Mouse (Mus musculus): ENCODE measurements around the gene Ubap1. TPM values are rescaled to one million over a fixed set of nuclear protein-coding genes. Genes with fewer than 3 reads are reported as not detected.

Gene Ubap1
- polyA plus RNA-seq, 1 experiment from 2014 or later, result 67.2 TPM

DNA sequence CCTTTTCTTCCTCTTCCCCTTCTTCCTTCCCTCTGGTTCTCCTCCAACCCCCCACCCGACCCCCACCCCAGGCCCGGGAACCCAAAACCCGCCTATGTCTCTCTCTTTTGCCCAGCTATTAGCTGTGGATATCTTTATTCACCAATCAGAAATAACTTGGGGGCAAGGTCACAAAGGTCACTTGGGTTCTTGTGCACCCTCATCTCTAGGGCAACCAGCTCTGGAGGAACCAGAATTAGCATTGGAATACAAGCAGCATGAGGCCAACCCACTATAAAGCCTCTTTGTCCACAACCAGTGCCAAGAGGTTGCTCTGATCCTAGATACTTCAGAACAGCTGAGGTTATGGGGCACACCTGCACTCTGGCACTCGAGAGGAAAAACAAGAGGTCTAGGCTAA, 19.3 kb upstream of the Ubap1 start:
- Histone ChIP-seq H3K9me3 (replicated peaks) (no peaks in the 10 kb centered on the region), H3K9ac (no peak overlapping the region), H3K4me3 (no peak overlapping the region), H3K27ac (no peak overlapping the region), H3K4me2 (no peak overlapping the region), H3K36me3 (ENCODE audit: poor library complexity, severe bottlenecking) (no peaks in the 10 kb centered on the region), H3K27me3 (no peaks in the 10 kb centered on the region), H3K4me1 (no peaks in the 10 kb centered on the region)
- ATAC-seq, result no peak
- WGBS, result 47% methylated on average over 4 of the region's 4 CpGs

GRCm38 (mm10) chr4:41331085-41331484, 17.7 kb upstream of the Ubap1 start:
- no peak for ATAC-seq
- WGBS, result 83% methylated on average over 3 of the region's 3 CpGs

DNA sequence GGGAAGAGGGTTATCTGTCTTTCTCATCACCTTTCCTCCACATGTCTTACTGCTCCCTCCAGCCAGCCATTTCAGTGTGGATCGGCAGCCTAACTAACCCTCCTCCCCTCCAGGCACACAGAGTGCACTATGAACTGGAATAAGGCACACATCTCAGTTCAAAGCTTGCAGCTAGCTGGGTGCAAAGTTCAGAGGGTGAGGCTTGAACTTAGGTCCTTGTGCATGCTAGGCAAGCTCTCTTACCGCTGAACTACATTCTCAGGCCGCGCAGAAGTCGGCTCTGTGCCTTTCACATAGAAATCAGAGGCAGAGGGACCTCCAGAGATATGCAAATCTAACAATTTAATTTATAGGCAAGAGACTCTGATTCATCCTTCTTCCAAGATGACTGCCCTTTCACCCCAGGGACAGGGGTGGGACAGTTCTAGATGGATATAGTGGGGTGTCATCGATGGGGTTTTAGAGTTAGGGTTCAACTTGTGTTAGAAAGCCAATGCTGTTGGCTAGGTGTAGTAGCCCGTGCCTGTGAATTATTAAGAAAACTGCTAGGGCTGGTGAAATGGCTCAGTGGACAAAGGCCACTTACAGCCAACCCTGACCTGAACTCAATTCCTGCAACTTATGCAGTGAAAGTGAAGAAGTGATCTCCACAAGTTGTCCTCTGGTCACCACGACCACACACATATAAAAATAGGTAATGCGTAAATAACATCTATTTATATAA, 16.9 kb upstream of the Ubap1 start:
- 91% methylated on average over 9 of the region's 9 CpGs for WGBS
- Histone ChIP-seq H3K4me2 (no peak overlapping the region), H3K4me1 (no peaks in the 10 kb centered on the region), H3K27ac (no peak overlapping the region), H3K9ac (no peak overlapping the region), H3K36me3 (ENCODE audit: poor library complexity, severe bottlenecking) (no peaks in the 10 kb centered on the region), H3K4me3 (no peak overlapping the region), H3K9me3 (replicated peaks) (no peaks in the 10 kb centered on the region), H3K27me3 (no peaks in the 10 kb centered on the region)
- no peak for ATAC-seq

More at GRCm38 (mm10) chr4:41331085-41331484, 17.7 kb upstream of the Ubap1 start:
- Histone ChIP-seq H3K36me3 (ENCODE audit: poor library complexity, severe bottlenecking) (no peaks in the 10 kb centered on the region), H3K9me3 (replicated peaks) (no peaks in the 10 kb centered on the region), H3K4me3 (no peak overlapping the region), H3K4me2 (no peak overlapping the region), H3K4me1 (no peaks in the 10 kb centered on the region), H3K9ac (no peak overlapping the region), H3K27me3 (no peaks in the 10 kb centered on the region), H3K27ac (no peak overlapping the region)

DNA sequence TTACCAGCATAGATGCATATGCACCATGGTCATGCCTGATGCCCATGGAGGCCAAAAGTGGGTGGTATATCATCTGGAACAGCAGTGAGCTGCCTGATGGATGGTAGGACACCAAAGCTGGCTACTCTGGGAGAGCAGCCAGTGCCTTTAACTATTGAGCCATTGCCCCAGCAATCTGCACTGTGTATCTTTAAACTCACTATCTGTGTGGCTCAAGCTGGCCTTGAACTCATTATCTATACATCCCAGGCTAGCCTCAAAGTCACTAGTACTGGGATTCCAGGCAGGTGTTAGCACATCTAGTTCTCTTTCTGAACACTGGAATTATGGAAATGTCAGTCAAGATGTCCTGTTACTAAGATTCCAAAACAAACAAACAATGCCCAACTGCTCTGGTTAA, 12.2 kb upstream of the Ubap1 start:
- no peaks in the 10 kb centered on the region for H3K27me3 ChIP-seq
- H3K4me2 ChIP-seq, result no peak overlapping the region
- H3K4me3 ChIP-seq, result no peak overlapping the region
- H3K4me1 ChIP-seq, result no peaks in the 10 kb centered on the region
- no peaks in the 10 kb centered on the region for H3K36me3 ChIP-seq (ENCODE audit: poor library complexity, severe bottlenecking)
- no peak overlapping the region for H3K27ac ChIP-seq
- ATAC-seq, result no peak
- no peak overlapping the region for H3K9ac ChIP-seq
- no peaks in the 10 kb centered on the region for H3K9me3 ChIP-seq (replicated peaks)

DNA sequence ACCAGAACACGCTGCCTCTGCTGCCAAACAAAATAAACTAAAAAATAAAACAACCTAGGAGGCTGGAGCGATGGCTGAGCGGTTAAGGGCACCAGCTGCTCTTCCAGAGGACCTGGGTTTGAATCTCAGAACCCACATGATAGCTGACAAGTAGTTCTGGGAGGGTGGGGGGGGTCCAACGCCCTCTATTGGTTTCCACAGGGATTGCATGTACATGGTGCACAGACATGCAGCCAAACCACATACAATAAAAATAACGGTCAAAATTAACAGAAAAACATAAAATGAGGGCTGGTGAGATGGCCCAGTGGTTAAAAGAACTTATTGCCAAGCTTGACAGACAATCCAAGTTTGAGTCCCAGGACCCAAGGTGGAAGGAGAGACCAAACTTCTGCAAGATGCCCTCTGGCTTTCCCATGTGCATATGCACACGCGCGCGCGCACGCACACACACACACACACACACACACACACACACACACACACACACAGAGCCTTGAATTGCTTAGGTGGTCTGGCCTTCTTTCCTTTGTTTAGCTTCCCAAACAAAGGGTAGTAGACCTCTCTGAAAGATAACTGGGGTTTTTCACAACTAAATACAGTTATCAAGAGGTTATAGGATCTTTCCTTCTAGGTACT, 7.8 kb upstream of the Ubap1 start:
- Histone ChIP-seq H3K4me3 (no peak overlapping the region), H3K4me1 (no peaks in the 10 kb centered on the region), H3K4me2 (no peak overlapping the region), H3K27me3 (no peaks in the 10 kb centered on the region), H3K36me3 (ENCODE audit: poor library complexity, severe bottlenecking) (no peaks in the 10 kb centered on the region), H3K9ac (no peak overlapping the region), H3K27ac (no peak overlapping the region), H3K9me3 (replicated peaks) (no peaks in the 10 kb centered on the region)
- ATAC-seq, result no peak
- WGBS, result 84% methylated on average over 11 of the region's 11 CpGs

- no peak for ATAC-seq
- H3K27ac ChIP-seq, result no peak overlapping the region
- no peaks in the 10 kb centered on the region for H3K36me3 ChIP-seq (ENCODE audit: poor library complexity, severe bottlenecking)
- WGBS, result 81% methylated on average over 2 of the region's 2 CpGs
- no peak overlapping the region for H3K9ac ChIP-seq
- no peak overlapping the region for H3K4me2 ChIP-seq
- no peak overlapping the region for H3K4me3 ChIP-seq
- peaks cover 14% of the 10 kb centered on the region for H3K4me1 ChIP-seq
- H3K27me3 ChIP-seq, result no peaks in the 10 kb centered on the region
- no peaks in the 10 kb centered on the region for H3K9me3 ChIP-seq (replicated peaks)
Measured at GRCm38 (mm10) chr4:41346011-41346410, 2.8 kb upstream of the Ubap1 start.

DNA sequence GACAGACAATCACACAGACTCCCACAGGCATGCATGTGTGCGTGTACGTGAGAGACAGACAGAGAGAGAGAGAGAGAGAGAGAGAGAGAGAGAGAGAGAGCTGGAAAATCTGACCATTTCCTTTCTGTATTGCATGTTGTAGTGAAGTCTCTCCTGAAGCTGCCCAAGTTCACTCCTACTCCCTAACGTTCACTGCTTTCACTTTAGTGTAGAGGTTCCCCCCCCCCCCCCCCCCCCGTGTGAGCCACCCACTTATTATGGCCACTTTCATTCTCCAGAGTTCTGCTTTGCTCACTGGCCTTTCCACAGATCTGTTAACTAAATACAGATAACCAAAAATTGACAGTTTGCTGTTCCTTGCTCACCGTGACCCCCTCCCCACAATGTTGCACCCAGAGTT, 957 bp upstream of the Ubap1 start:
- H3K9ac ChIP-seq, result no peak overlapping the region
- ATAC-seq, result no peak
- peak overlapping the region; percentile 79 for H3K4me2 ChIP-seq
- no peaks in the 10 kb centered on the region for H3K27me3 ChIP-seq
- peaks cover 8% of the 10 kb centered on the region for H3K36me3 ChIP-seq (ENCODE audit: poor library complexity, severe bottlenecking)
- no peaks in the 10 kb centered on the region for H3K9me3 ChIP-seq (replicated peaks)
- WGBS, result 39% methylated on average over 5 of the region's 5 CpGs
- no peak overlapping the region for H3K27ac ChIP-seq
- peaks cover 14% of the 10 kb centered on the region for H3K4me1 ChIP-seq
- H3K4me3 ChIP-seq, result no peak overlapping the region

GRCm38 (mm10) chr4:41349199-41349591, 399 bp downstream of the Ubap1 start:
- no peaks in the 10 kb centered on the region for H3K27me3 ChIP-seq
- peak overlapping the region; percentile 83 for H3K9ac ChIP-seq
- H3K27ac ChIP-seq, result peak overlapping the region; percentile 90
- peaks cover 14% of the 10 kb centered on the region for H3K4me1 ChIP-seq
- H3K9me3 ChIP-seq (replicated peaks), result no peaks in the 10 kb centered on the region
- peak overlapping the region; percentile 79 for H3K4me2 ChIP-seq
- 0% methylated on average over 27 of the region's 28 CpGs for WGBS
- peaks cover 10% of the 10 kb centered on the region for H3K36me3 ChIP-seq (ENCODE audit: poor library complexity, severe bottlenecking)
- peak; percentile 79; the same call in 1 of the 2 replicates for ATAC-seq
- H3K4me3 ChIP-seq, result peak overlapping the region; percentile 69

GRCm38 (mm10) chr4:41352758-41353157, 4.0 kb downstream of the Ubap1 start:
- peaks cover 23% of the 10 kb centered on the region for H3K36me3 ChIP-seq (ENCODE audit: poor library complexity, severe bottlenecking)
- 95% methylated on average over 4 of the region's 4 CpGs for WGBS
- peaks cover 34% of the 10 kb centered on the region for H3K4me1 ChIP-seq
- 0 out of 2 replicates have a peak, but pooled peaks cover 2% of the 10 kb centered on the region for H3K9me3 ChIP-seq (replicated peaks)
- H3K9ac ChIP-seq, result no peak overlapping the region
- H3K4me2 ChIP-seq, result no peak overlapping the region
- ATAC-seq, result no peak
- no peaks in the 10 kb centered on the region for H3K27me3 ChIP-seq
- no peak overlapping the region for H3K4me3 ChIP-seq
- no peak overlapping the region for H3K27ac ChIP-seq

- H3K36me3 ChIP-seq (ENCODE audit: poor library complexity, severe bottlenecking), result peaks cover 27% of the 10 kb centered on the region
Measured at GRCm38 (mm10) chr4:41353265-41353664, 4.5 kb downstream of the Ubap1 start.

DNA sequence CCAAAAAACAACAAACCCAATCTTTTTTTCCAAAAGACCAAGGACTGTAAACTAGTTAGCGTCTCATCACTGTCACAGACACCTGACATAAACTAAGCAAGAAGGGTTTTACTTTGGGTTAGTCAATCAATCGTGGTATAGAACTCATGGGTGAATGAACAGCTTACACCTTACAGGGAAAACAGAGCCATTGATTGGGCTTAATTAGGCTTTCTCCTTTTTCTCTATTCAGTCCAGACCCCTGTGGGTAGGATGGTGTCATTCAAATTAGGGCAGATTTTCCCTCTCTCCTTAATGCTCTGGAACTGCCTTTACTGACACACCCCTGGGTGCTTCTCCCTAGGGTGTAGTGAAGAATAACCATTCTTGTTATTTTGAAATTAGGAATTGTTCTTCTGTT, 8.4 kb downstream of the Ubap1 start:
- Histone ChIP-seq H3K9me3 (replicated peaks) (0 out of 2 replicates have a peak, but pooled peaks cover 2% of the 10 kb centered on the region), H3K36me3 (ENCODE audit: poor library complexity, severe bottlenecking) (peaks cover 28% of the 10 kb centered on the region), H3K4me2 (no peak overlapping the region), H3K4me3 (no peak overlapping the region), H3K9ac (no peak overlapping the region), H3K27me3 (no peaks in the 10 kb centered on the region), H3K4me1 (peaks cover 24% of the 10 kb centered on the region), H3K27ac (no peak overlapping the region)
- WGBS, result 16% methylated on average over 2 of the region's 2 CpGs
- ATAC-seq, result peak; percentile 59; the same call in 1 of the 2 replicates

More at GRCm38 (mm10) chr4:41353265-41353664, 4.5 kb downstream of the Ubap1 start:
- Histone ChIP-seq H3K4me3 (no peak overlapping the region), H3K4me1 (peaks cover 32% of the 10 kb centered on the region), H3K27ac (no peak overlapping the region), H3K9me3 (replicated peaks) (0 out of 2 replicates have a peak, but pooled peaks cover 2% of the 10 kb centered on the region), H3K4me2 (no peak overlapping the region), H3K9ac (no peak overlapping the region), H3K27me3 (no peaks in the 10 kb centered on the region)
- ATAC-seq, result no peak
- 98% methylated on average over 1 of the region's 1 CpGs for WGBS

DNA sequence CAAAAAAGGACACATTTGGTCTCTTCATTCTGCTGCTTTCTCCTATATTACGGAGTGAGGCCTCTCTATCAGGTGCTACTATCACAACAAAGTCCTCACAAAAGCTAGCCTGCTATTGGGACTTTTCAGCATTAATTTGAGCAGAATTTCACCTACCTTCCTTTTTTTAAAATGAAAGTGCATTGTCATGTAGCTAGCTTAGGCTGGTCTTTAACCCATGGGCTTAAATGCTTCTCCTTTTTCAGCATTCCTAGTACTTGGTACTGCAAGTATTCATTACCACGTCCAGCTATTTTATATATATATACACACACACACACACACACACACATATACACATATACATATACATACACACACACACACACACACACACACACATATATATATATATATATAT, 9.9 kb downstream of the Ubap1 start:
- Histone ChIP-seq H3K27me3 (no peaks in the 10 kb centered on the region), H3K4me2 (no peak overlapping the region), H3K27ac (no peak overlapping the region), H3K4me1 (peaks cover 24% of the 10 kb centered on the region), H3K9ac (no peak overlapping the region), H3K9me3 (replicated peaks) (0 out of 2 replicates have a peak, but pooled peaks cover 2% of the 10 kb centered on the region), H3K36me3 (ENCODE audit: poor library complexity, severe bottlenecking) (peaks cover 21% of the 10 kb centered on the region), H3K4me3 (no peak overlapping the region)
- 85% methylated on average over 2 of the region's 2 CpGs for WGBS
- ATAC-seq, result no peak
